Mouse (Mus musculus): Measurements from ENCODE around the gene Selenok.

The Selenok gene

DNA sequence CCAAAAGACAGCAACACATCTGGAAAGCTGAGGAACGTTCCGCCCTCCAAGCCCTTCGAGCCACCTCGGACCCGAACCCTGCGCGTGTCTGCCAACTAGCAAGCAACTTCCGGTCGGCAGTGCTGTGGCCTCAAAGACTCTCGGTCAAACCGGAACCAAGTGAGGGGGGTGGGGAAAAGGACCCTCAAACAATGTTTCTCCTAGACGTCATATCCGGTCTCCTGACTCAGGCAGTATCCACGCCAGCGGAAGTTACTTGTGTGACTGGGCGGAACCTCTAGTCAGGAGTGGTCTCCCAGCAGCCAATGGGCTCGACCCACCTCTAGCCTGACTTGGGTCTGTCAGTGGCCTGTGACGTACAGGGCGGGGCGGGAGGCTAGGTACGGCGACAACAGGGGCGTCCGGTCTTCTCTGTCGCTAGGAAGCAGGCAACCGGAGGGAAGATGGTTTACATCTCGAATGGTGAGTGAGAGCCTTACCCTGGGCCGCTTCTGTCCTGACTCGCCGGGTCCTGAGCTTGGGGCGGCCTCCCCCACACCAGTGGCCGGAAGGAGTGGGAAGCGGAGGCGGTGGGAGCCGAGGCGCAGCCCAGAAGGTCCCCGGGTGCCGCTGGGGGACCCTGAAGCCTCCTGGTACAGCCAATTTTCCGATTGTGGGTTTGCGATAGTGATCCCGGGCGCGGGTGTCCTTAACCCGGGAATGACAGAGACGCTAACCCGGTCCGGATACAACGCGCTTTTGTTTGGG is at the start of gene Selenok:
Gene Selenok (plus strand): TSS at position 234 of the 747 bp plus-strand sequence.
- peak; percentile 95 to 97 for DNase-seq (ENCODE audit: low spot score in 2 of 2)

DNA sequence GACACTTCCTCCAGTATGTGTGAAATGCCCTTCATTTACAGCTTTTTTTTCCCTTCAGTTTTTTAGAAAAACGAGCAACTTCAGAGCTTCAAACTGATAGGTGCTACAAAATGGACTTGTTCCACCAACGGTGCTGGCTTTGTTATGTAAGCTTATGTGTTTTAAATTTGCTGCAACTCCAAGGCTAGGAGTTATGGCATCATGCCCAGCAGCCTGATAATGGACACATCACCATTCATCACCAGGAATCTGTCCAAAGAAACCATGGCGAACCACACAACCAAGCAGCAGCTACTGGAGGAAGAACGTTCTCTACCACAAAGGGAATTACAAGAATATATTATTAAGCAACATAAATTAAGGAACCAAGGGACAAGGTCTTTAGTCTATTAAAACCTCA is 39.1 kb upstream of the Selenok start:
- no peak for DNase-seq (ENCODE audit: low spot score in 2 of 2)

DNA sequence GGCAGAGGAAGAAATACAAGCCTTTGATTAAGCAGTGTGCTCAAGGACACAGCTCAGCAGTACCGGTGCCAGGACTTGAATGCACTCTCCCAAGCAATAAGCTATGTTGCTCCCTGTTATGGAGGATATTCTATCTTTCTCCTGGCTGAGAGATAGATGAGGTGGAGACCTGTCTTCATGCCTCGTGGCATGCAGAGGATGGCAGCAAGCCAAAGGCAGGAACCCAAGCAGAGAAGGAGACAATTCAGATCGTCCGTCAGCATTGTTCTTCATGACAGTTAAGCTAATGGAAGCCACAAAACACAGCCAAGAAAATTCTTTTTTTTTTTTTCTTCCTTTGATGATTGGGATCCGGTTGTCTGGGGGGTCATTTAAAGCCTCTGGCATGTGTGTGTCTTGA is 32.6 kb upstream of the Selenok start:
- no peak for DNase-seq (ENCODE audit: low spot score in 2 of 2)

DNA sequence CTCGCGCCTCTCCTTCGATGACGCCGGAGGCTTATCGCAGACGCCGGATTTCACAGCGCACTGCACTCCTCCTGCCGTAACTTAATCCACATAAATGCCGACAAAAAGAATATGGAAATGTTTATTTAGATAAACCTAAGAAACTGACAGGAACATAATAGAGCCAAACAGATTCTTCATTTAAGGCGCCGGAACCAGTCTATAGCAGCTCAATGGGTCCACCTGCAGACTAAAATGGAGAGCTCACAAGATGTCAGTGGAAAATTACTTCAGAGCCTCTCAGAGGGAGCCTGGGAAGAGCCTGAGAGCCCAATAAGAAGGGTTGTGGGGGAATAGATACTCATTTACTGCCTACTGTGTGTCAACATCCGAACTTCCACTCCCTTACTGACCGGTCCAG is 30.6 kb upstream of the Selenok start:
- peak; percentile 57 to 63 for DNase-seq (ENCODE audit: low spot score in 2 of 2)

DNA sequence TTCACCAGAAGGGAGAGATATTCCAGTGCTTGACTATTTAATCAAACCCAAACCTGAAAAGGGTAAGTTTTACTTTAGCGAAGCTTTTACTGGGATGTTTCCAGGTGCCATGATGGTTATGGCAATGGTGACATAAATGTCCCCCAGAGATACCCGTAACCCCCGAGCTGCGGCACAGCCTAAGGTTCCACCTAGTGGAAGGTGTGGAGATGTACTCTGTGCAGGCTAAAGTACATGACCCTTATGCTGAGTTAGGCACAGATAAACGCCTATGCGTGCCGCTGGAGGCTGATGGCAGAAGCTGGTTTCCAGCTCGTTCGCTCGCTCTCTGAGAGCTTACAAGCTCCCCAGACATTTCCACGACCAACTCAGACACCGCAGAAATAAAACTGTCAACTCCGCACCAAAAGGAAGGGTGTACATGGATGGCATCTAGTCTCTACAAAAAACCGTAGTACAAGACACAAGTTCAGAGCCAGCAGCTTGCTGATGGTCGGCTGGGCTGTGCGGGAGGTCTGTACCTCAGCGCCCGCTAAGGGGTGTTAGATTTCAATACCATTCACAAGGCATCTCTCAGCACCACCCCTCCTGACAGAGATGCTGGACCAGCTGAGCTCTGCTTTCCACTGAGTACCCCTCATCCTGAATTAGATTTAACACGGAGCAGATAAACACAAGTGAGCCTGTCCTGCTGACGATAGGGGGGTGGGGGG is 28.4 kb upstream of the Selenok start:
- no peak for DNase-seq (ENCODE audit: low spot score in 2 of 2)

DNA sequence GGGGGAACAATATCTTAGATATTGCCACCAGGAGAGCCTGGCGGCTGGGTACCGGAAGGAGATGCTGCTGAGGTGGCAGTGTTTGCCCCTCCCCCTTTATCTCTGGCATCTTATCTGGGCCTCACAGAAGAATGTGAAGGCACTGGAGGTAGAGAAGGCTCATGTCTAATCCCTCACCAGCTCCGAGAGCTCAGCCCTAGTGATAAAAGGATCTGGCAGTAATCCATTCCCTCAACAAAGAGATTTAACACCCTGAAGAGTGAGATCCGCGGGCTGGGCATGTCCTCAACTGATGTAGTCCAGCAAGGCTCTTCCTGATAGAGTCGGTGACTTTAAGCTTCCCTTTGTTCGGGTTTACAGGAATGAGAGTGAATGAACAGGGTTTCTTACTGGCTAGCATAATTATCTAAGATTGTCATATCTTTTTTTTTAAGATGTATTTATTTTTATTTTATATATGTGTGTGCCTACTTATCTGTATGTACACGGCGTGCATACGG is 27.7 kb upstream of the Selenok start:
- DNase-seq (ENCODE audit: low spot score in 2 of 2): no peak

DNA sequence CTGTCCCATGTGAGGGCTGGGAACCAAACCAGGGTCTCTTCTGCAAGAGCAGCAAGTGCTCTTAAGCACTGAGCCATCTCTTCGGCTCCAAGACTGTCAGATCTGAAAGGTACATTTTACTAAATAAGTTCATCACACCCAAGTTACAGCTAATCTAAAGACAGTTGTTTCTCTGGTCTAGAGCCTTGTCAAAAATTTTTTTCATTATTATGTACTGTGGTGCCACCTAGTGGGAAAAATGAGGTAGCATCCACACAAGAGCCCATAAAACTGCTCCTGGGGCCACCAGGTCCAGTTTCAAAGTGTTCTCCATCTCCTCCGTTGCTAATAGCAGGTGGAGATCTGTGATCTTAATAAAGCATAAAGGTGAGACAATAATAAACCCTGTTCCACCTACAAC is 27.2 kb upstream of the Selenok start:
- peak; percentile 51 to 68 for DNase-seq (ENCODE audit: low spot score in 2 of 2)

DNA sequence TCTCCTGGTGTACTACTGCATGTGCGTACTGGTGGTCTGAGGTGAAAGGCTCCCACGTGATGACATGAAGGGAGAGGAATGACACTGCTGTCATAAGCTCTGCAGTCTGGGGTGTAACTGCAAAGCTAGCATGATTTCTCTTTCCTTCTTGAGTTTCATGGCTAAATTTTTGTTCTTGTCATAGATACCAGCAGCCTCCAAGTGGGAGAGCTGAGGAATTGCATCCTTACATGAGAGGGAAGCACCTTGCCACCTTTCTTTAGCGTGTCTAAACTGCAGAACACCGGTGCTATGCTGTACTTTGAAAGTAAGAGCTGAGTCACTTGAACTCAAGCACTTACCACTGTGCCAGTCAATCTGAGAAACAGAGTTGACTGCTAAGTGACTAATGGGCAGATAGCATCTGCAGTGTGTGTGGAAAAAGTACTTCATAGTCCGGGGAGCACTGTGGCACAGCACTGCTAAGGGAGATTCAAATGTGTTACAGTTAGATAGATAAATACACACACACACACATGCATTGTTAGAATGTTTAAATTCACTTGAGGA is 21.3 kb upstream of the Selenok start:
- DNase-seq (ENCODE audit: low spot score in 2 of 2): peak in 1 of 2 experiments; percentile 2

DNA sequence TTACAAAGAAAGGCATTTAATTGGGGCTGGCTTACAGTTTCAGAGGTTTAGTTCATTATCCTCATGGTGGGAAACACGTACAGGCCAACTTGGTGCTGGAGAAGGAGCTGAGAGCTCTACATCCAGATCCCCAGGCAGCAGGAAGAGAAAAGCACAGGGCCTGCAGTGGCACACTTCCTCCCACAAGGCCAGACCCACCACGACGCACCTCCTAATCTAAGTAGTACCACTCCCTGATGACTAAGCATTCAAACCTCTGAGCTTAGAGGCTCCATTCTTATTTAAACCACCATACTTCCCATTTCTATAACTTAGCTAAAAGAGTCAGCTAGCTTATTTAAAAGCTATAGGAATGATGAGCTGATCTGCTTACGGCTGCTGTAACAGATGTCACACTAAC is 17.3 kb upstream of the Selenok start:
- no peak for DNase-seq (ENCODE audit: low spot score in 2 of 2)

DNA sequence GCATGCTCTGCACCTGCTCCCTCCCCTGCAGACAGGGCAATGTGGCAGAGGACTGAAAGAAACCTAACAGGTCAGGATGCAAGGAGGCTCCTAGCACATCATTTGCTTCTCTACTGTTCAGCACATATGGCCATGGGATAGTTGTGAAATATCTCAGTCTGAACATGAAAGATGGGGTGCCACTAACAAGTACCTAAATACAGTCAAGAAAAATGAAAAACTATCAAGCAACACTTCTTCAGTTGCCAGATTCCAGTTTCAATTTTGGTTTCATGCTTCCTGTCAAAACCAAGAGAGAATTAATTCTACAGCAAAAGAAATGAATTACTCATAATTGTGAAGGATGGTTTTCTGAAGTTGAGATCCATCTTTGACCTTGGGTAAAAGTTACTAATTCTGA is 10.7 kb upstream of the Selenok start:
- DNase-seq (ENCODE audit: low spot score in 2 of 2): no peak

DNA sequence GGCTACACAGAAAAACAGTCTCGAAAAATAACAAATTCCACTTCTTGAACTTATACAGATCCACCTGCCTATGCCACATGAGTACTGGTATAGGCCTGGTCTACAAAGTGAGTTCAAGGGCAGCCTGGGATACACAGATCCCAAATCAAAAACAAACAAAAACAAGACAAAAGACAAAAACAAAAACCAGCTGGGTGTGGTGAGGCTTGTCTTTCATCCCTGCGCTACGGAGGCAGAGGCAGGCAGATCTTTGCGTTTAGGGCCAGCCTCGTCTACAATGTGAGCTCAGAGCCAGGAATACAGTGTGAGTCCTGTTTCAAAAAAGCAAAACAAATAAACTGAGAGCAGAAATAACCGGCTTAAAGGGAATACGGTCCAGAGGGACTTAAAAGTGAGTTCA is 497 bp upstream of the Selenok start:
- no peak for DNase-seq (ENCODE audit: low spot score in 2 of 2)

DNA sequence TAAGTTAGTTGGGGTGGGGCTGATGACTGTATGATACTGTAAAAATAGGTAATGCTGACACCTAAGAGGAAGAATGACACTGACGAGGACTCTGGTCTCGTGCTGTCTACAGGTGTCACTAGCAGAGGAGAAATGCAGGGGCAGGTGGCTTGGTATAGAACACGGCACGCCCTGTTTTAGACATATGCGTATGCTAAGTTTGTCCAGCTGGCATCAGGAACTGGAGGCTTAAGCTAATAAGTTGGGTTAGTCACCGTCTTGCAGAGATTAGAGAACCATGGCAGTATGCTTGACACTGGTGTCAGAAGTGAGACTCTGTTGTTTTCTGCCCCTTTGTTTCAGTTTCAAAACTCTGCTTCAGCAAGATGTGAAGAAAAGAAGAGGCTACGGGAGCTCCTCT is 3.3 kb downstream of the Selenok start:
- no peak for DNase-seq (ENCODE audit: low spot score in 2 of 2)

DNA sequence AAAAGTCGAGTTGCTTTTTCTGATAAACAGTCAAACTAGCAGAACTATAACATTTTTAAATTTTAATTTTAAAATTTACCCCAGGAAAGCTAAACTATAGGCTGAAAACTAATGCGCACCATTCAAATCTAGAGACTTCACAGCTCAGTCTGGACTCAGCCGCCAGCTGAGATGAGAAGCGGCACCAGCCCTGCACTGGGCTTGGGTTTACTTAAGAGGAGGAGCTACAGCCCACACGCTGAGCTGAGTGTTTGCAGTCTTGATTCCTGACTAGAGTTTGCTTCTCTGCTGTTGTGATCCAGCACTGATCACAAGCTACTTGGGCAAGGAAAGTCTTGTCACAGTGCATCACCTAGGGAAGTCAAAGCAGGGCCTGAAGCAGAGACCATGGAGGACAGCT is 3.9 kb downstream of the Selenok start:
- no peak for DNase-seq (ENCODE audit: low spot score in 2 of 2)

DNA sequence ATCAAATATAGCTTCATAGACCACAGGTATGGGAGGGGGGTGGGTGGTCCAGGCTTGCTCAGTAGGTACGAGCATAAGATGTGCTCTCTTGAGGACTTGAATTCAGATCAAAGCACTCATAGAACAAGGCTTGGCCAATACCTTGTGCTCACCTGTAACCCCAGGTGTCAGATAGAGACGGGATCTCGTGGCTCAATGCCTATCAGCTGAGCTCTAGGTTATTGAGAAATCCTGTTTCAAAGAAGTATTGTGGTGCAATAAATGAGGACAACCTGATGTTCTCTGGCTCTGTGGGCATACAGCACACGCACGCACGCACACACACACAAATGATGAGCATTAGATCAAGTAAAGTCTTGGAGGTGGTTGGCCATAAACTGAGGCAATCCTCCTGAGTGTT is 8.8 kb downstream of the Selenok start:
- DNase-seq (ENCODE audit: low spot score in 2 of 2): no peak

DNA sequence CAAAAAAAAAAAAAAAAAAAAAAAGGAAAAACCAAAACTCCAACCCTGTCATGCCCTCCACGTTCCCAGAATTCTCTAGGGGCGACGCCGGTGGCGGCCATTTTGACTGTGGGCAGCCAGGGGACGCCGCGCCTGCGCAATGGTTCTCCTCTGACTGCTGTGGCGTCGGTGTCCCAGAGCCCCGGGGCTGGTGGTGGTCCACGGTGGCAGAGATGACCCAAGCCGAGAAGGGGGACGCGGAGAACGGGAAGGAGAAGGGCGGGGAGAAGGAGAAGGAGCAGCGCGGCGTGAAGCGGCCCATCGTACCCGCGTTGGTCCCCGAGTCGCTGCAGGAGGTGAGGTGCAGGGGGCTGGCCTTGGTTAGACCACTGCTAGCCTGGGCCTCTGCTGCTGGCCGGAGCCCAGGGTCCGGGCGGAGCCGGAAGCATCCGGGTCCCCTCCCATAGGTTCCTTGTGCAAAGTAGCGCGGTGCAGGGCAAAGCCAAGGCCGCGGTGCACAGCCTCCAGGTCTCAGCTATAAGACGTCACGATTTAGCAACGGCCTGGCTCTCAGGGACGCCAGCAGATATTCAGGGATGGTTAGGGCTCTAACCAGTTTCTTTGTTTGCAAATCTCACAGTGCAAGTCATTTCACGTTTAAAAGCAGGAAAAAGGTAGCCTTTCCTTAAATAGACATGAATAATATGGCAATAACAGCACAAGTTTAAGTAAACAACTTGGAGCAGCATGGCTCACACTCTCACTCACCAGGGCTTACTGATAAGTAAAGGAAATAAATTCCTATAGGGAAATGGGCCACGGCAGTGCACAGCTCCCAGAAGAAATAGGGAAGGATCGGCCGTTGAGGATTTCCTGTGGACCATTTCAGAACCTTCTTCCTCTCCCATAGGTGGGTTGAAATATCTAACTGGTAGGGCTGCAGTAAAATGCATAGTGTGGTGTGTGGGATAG is 10.4 kb downstream of the Selenok start, which contains the start of gene Actr8:
Gene Actr8 (plus strand): TSS at position 84 of the 951 bp plus-strand sequence.
- peak; percentile 89 to 95 for DNase-seq (ENCODE audit: low spot score in 2 of 2)

DNA sequence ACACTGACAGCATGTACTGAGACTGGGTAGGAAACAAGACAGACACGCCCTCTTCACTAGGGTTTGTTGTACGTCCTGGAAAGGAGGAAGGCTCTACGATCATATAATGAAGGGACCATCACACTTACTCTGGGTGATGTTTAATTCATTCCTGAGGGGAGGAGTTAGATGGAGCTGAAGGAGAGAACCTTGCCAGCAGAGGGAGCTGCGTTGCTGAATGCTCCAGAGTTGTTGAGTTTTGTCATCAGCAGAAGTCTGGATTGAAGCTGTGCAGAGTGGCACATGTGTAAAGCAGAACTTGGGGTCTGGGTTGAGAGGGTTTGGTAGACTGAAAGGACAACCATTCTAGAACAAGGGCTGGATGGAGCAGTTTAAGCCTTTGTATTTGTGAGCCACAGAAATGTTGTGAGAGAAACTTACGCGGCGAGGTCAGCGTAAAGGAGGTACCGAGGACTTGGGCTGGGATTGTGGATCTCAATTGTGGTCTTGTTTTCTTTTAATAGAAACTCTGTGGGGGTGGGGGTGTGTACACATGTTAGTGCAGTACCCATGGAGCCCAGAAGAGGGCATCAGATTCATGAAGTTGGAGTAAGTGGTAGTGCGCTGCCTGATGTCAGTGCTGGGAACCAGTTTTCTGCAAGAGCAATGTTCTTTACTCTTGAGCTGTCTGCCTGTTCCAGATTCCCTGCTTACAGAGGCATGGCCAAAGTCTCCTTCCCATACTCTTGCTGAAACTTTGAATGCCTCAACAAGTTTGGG is 12.5 kb downstream of the Selenok start:
- no peak for DNase-seq (ENCODE audit: low spot score in 2 of 2)

DNA sequence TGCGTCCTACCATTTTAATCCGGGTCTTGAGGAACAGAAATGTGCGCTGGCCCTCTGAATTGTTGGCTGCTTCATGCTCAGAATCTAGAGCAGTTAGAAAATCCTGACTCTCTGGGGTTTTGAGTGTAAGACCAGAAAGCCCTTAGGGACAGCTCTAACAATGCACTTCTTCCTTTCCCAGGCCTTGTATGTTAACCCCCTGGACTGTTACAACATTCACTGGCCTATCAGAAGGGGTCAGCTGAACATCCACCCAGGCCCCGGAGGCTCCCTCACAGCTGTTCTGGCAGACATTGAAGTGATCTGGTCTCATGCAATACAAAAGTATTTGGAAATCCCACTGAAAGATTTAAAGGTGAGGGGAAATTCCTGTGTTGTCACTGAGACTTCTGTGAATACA is 18.0 kb downstream of the Selenok start:
- DNase-seq (ENCODE audit: low spot score in 2 of 2): no peak

DNA sequence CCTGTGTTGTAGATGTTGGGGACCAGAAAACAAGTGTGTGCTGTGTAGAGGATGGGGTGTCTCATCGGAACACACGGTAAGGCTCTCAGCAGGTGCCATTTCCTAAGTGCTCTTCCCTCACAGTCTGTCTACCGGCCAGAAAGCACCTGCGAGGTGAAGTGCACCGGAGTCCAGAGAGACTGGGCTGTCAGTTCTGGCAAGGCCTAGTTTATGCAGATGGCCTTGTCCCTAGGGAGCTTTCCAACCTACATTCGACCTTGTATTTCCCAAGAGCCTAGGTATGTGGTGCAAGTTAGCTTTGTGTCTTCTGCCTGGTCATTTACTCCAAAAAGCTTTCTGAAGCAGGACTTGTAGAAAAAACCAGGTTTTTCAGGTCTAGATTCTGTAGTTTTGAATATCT is 19.2 kb downstream of the Selenok start:
- no peak for DNase-seq (ENCODE audit: low spot score in 2 of 2)

DNA sequence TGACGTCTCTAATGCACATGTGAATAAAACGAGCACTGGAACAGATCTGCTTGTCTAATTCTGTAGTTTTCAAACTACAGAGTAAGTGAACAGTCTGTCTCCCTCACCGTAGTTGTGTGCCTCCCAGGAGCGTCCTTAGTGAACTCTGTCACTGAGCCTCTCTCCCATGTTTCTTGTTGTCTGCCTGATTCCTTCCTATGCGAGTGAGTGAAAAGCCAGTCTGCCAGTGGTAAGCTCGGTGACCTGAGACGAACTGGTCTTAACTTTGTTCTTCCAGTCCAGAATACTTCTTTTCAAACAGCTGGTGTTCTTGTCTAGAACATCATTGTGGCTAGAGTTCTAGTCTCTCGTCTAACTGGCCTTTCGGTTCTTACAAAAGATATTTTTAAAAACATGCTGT is 19.6 kb downstream of the Selenok start:
- DNase-seq (ENCODE audit: low spot score in 2 of 2): no peak

DNA sequence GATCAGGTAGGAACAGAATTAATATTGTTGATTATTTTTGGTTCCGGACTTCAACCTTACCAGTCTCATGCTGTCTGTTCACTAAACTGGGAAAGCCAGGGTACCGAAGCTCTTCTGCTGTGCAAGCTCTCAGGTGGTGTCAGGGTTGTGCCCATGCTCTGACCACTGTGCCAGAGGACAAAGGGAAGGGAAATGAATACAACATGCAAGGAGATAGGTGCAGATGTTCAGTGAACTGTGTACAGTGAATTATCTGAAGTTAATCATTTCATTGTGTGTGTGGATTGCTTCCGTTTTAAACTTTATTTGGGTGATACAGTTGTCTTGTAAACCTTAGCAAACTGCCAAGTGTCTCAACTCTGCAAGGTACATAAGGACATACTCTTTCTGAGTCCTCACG is 20.2 kb downstream of the Selenok start:
- DNase-seq (ENCODE audit: low spot score in 2 of 2): no peak

DNA sequence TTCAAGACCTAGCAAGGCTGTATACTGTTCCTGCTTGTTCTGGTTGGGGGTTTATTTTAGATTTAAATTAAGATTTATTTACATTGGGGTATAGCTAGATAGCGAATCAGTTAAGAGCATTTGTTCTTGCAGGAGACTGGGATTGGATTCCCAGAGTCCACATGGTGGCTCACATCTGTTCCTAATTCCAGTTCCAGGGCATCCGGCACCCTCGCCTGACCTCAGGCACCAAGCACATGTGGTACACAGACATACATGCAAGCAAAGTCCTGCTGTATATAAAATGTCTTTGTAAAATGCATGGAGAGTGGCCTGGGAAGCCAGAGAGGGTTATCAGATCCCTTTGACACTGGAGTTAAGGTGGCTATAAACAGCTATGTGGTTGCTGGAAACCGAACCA is 26.9 kb downstream of the Selenok start:
- no peak for DNase-seq (ENCODE audit: low spot score in 2 of 2)

All from right cerebral cortex, adult 2 months (tissue).